Mouse (Mus musculus): ENCODE data around the gene Mmab. TPM values are rescaled to one million over a fixed set of nuclear protein-coding genes. Genes with fewer than 3 reads are reported as not detected.

Gene Mmab
- polyA plus RNA-seq, 1 experiment, result not detected

DNA sequence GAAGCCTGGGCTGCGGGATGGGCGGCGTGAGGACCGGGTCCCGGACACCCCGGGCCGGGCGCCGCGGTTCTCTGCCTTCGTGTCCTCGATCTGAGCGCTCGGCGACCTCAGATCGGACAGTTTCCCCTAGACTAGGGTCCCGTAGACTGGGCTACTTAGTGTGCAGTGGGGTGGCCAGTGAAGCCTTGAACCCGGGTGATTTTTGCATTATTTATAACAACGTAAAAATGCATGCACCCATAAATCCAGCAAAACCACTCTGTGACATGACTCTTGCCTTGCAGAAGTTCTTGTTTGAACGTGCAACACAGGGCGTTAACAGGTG lies 470 bp upstream of the Mmab start:
- no peak for TF ChIP-seq CTCF (IDR thresholded peaks at IDR 0.05; ENCODE audit: insufficient read depth, low read depth, low read length)
- no peak for TF ChIP-seq POLR2A (IDR thresholded peaks at IDR 0.05; ENCODE audit: insufficient read depth, low read depth, low read length)
- Histone ChIP-seq H3K4me3 (ENCODE audit: insufficient read depth, low read depth, low read length) (peak overlapping the region; percentile 72), H3K27ac (ENCODE audit: insufficient read depth, low read depth, low read length) (no peak overlapping the region), H3K4me1 (ENCODE audit: control insufficient read depth, insufficient read depth, low read length) (peaks cover 9% of the 10 kb centered on the region; the same call in 1 of the 2 replicates)
- under 1% methylated on average over 21 of the region's 21 CpGs for WGBS

DNA sequence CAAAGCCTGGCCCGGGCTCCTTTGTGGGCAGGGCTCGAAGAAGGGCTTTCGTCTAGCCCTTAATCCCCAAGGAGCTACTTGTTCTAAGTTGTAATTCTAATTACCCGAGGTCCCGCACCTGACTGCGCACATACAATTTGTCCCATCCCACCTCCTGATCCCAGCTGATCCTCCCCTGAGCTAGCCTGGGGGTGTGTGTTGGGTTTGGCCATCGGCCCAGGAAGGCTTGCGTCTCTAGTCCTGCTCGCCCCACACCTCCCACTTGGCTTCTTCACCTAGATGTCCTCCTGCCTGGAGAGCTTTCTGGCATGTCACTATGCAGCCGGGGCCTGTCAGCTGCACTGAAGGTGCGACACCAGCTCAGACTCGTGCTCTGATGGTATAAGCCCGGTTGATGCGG lies 8.3 kb downstream of the Mmab start:
- Histone ChIP-seq H3K27ac (ENCODE audit: insufficient read depth, low read depth, low read length) (no peak overlapping the region), H3K4me1 (ENCODE audit: control insufficient read depth, insufficient read depth, low read length) (no peaks in the 10 kb centered on the region), H3K4me3 (ENCODE audit: insufficient read depth, low read depth, low read length) (no peak overlapping the region)
- no peak for TF ChIP-seq POLR2A (IDR thresholded peaks at IDR 0.05; ENCODE audit: insufficient read depth, low read depth, low read length)
- no peak for TF ChIP-seq CTCF (IDR thresholded peaks at IDR 0.05; ENCODE audit: insufficient read depth, low read depth, low read length)
- WGBS, result 89% methylated on average over 14 of the region's 14 CpGs

GRCm38 (mm10) chr5:114434359-114434758 lies 9.5 kb downstream of the Mmab start:
- H3K4me1 ChIP-seq (ENCODE audit: control insufficient read depth, insufficient read depth, low read length), result no peaks in the 10 kb centered on the region
- no peak overlapping the region for H3K27ac ChIP-seq (ENCODE audit: insufficient read depth, low read depth, low read length)
- WGBS, result 82% methylated on average over 8 of the region's 8 CpGs
- H3K4me3 ChIP-seq (ENCODE audit: insufficient read depth, low read depth, low read length), result no peak overlapping the region
- TF ChIP-seq POLR2A (IDR thresholded peaks at IDR 0.05; ENCODE audit: insufficient read depth, low read depth, low read length), result no peak
- TF ChIP-seq CTCF (IDR thresholded peaks at IDR 0.05; ENCODE audit: insufficient read depth, low read depth, low read length), result no peak

DNA sequence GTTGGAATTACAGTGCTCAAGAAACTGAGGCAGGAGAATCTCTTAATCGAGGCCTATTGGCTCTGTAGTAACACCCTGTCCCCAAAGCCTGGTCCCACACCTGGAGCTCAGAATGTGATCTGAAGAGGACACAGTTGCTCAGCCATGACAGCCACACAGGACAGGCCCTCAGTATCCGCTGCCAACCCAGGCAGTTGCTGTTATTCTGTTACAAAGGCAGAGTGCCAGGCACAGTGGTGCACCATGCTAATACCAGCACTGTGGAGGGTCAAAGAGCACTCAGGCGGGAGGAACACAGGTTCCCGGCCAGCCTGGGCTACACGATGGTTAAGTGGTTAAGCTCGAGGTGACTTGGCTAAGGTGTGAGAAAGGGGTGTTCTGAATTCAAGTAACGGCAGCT lies 14.1 kb downstream of the Mmab start:
- no peak overlapping the region for H3K27ac ChIP-seq (ENCODE audit: insufficient read depth, low read depth, low read length)
- TF ChIP-seq CTCF (IDR thresholded peaks at IDR 0.05; ENCODE audit: insufficient read depth, low read depth, low read length), result no peak
- TF ChIP-seq POLR2A (IDR thresholded peaks at IDR 0.05; ENCODE audit: insufficient read depth, low read depth, low read length), result no peak
- no peak overlapping the region for H3K4me3 ChIP-seq (ENCODE audit: insufficient read depth, low read depth, low read length)
- WGBS, result 83% methylated on average over 7 of the region's 7 CpGs
- H3K4me1 ChIP-seq (ENCODE audit: control insufficient read depth, insufficient read depth, low read length), result 0 out of 2 replicates have a peak, but pooled peaks cover 3% of the 10 kb centered on the region

DNA sequence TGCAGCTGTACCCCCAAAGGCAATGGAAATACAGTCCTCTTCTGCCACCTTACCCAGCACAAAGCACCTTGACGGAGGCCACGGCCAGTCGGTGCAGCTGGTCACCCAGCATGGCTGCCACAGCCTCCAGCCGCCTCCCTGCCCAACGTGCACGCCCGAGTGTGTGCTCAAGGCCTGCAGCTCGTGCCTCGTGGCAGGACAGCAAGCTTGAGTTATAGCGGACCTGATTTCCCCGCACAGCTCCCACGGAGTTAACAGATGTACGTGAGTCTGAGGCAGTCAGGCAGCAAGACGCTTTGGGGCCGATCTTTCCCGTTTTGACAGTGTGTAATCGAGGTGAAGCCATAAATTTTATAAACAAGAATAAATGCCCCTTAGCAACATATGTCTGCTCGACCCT lies 15.2 kb downstream of the Mmab start:
- 80% methylated on average over 18 of the region's 18 CpGs for WGBS
- H3K27ac ChIP-seq (ENCODE audit: insufficient read depth, low read depth, low read length), result no peak overlapping the region
- TF ChIP-seq POLR2A (IDR thresholded peaks at IDR 0.05; ENCODE audit: insufficient read depth, low read depth, low read length) (no peak), CTCF (IDR thresholded peaks at IDR 0.05; ENCODE audit: insufficient read depth, low read depth, low read length) (no peak)

DNA sequence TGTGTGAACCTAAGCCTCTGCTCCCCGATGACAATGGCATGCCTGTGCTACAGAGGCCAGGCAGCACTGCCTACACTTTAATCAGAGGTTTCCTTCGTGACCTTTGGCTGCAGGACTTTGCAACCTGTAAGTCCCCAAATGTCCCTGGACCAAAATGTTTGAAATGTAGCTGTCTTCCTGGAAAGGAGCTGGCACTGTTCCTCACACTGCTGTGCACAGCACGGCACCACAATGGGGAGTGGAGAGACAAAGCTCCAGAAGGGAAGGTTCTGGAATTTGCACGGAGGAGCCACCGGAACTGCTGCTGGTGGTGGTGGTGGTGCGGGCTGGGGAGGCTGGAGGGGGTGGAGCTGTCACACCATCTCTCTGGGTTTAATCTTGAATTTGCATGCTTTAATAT lies 17.1 kb downstream of the Mmab start:
- WGBS, result 34% methylated on average over 6 of the region's 6 CpGs
- Histone ChIP-seq H3K4me3 (ENCODE audit: insufficient read depth, low read depth, low read length) (no peak overlapping the region), H3K4me1 (ENCODE audit: control insufficient read depth, insufficient read depth, low read length) (0 out of 2 replicates have a peak, but pooled peaks cover 12% of the 10 kb centered on the region), H3K27ac (ENCODE audit: insufficient read depth, low read depth, low read length) (no peak overlapping the region)
- no peak for TF ChIP-seq CTCF (IDR thresholded peaks at IDR 0.05; ENCODE audit: insufficient read depth, low read depth, low read length)

More for the DNA sequence above, 15.2 kb downstream of the Mmab start:
- Histone ChIP-seq H3K4me1 (ENCODE audit: control insufficient read depth, insufficient read depth, low read length) (0 out of 2 replicates have a peak, but pooled peaks cover 3% of the 10 kb centered on the region), H3K4me3 (ENCODE audit: insufficient read depth, low read depth, low read length) (no peak overlapping the region)

DNA sequence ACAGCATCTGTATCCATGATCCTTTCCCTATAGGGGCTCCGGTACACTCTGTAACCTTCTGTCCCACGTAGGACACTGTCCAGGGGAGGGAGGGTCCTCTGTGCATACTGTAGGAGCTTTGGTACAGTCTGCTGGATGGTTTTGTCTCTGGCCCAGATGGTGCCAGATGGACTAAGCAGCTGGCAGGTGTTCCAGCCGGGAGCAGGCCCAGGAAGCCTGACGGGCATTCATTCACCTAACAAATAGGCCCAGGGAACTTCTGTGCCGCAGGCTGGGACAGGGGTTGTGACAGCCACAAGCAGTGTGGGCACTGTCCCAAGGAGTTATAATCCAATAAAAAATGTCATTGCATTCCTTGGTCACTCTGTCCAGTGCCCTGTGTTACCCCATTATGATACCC lies 19.9 kb downstream of the Mmab start:
- 59% methylated on average over 5 of the region's 5 CpGs for WGBS
- no peak overlapping the region for H3K4me3 ChIP-seq (ENCODE audit: insufficient read depth, low read depth, low read length)
- no peak overlapping the region for H3K27ac ChIP-seq (ENCODE audit: insufficient read depth, low read depth, low read length)
- TF ChIP-seq CTCF (IDR thresholded peaks at IDR 0.05; ENCODE audit: insufficient read depth, low read depth, low read length) (no peak), POLR2A (IDR thresholded peaks at IDR 0.05; ENCODE audit: insufficient read depth, low read depth, low read length) (no peak)
- 0 out of 2 replicates have a peak, but pooled peaks cover 12% of the 10 kb centered on the region for H3K4me1 ChIP-seq (ENCODE audit: control insufficient read depth, insufficient read depth, low read length)

GRCm38 (mm10) chr5:114422591-114422990 lies 21.3 kb downstream of the Mmab start:
- H3K27ac ChIP-seq (ENCODE audit: insufficient read depth, low read depth, low read length), result no peak overlapping the region
- H3K4me1 ChIP-seq (ENCODE audit: control insufficient read depth, insufficient read depth, low read length), result 0 out of 2 replicates have a peak, but pooled peaks cover 12% of the 10 kb centered on the region
- WGBS, result 24% methylated on average over 5 of the region's 5 CpGs
- H3K4me3 ChIP-seq (ENCODE audit: insufficient read depth, low read depth, low read length), result no peak overlapping the region
- no peak for TF ChIP-seq POLR2A (IDR thresholded peaks at IDR 0.05; ENCODE audit: insufficient read depth, low read depth, low read length)
- no peak for TF ChIP-seq CTCF (IDR thresholded peaks at IDR 0.05; ENCODE audit: insufficient read depth, low read depth, low read length)

GRCm38 (mm10) chr5:114421561-114422298 lies 22.1 kb downstream of the Mmab start:
- H3K27ac ChIP-seq (ENCODE audit: insufficient read depth, low read depth, low read length), result no peak overlapping the region
- WGBS, result 80% methylated on average over 11 of the region's 11 CpGs
- no peak for TF ChIP-seq CTCF (IDR thresholded peaks at IDR 0.05; ENCODE audit: insufficient read depth, low read depth, low read length)
- no peak for TF ChIP-seq POLR2A (IDR thresholded peaks at IDR 0.05; ENCODE audit: insufficient read depth, low read depth, low read length)
- H3K4me1 ChIP-seq (ENCODE audit: control insufficient read depth, insufficient read depth, low read length), result 0 out of 2 replicates have a peak, but pooled peaks cover 11% of the 10 kb centered on the region
- no peak overlapping the region for H3K4me3 ChIP-seq (ENCODE audit: insufficient read depth, low read depth, low read length)

All from olfactory bulb, adult 2 months (tissue).